Mouse (Mus musculus) layer of hippocampus, adult 18-20 months (tissue): ENCODE data around the gene Skint7. TPM values are rescaled to one million over a fixed set of nuclear protein-coding genes. Genes with fewer than 3 reads are reported as not detected.
"Not testable (repeated sequence)": the region's sequence is repeated elsewhere in the genome, so short reads cannot be mapped to it uniquely, and the experiment has no call there.

Experiments used
- DNase-seq, 2 experiments: peaks; one replicate each; pipeline ENCODE4 v3.0.0; 2022; ENCODE audit warnings: low spot score in 2 of 2
- long read RNA-seq: library from polyadenylated mRNA; stranded (forward); transcript quantifications from one replicate; pipeline ENCODE4 v2.0.0, GENCODE M21; 2021
- total RNA-seq, 2 experiments: library from RNA; stranded (reverse); gene quantifications; 2 replicates each; pipeline ENCODE4 v1.2.3; 2021

The Skint7 gene
- total RNA-seq: not detected
- long read RNA-seq: 0 reads

DNA sequence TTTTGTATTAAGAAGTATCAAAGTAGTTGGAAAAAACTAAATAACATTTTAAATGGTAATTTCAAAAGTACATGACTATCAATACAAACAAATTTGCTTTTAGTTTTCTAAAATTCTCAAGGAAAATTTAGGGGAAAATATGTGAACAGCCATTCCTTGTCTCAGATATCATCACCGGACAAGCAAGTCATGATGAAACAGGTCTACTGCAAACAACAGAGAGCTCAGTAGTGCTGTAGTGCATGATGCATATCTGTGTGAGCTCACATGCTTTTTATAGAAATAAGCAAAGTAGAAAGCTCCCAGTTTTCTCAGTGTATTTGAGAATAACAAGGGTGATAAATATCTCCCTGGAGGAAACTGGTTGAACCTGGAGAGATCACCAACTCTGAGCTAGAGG is at the start of gene Skint7:
Gene Skint7, plus strand, starts transcription at position 301 of the 400 bp plus-strand sequence.
- DNase-seq: no peak

DNA sequence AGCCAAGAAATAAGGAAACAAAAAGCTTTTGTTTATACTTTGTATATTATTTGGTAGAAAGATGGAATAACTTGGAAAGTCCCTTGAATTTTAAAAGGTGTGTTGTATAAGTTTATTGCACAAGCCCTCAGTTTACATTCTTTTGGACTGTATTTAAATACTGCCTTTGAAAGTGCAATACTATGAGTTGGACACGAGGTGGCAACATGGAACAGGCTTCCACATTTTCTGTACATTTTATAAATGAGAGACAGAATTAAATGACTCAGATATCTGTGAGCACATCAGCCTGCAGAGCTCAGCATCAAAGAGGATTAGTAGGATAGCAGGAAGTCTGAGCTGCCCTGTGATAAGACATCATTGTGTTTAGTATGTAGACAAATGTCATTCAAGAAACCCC is 11.4 kb upstream of the Skint7 start:
- peak in 1 of 2 experiments; percentile 1 for DNase-seq

DNA sequence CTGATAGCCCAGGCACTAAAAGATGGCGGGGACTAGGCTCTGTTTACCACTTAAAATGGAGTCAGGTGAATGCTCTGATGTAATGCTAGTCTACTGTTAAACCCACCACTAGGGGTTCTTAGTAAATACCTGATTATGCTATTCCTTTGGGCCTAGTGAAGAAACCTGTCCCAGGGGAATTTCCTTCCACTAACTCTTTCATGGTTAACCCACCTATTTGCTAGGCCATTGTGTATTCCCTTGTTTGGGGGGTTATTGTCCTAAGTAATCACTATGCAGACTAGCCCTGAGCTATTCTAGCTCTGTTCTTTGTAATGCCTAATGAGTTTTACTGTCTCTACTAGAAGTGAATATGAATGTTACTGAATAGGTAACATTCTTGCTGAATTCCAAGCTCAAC is 9.5 kb upstream of the Skint7 start:
- not testable (repeated sequence) for DNase-seq

DNA sequence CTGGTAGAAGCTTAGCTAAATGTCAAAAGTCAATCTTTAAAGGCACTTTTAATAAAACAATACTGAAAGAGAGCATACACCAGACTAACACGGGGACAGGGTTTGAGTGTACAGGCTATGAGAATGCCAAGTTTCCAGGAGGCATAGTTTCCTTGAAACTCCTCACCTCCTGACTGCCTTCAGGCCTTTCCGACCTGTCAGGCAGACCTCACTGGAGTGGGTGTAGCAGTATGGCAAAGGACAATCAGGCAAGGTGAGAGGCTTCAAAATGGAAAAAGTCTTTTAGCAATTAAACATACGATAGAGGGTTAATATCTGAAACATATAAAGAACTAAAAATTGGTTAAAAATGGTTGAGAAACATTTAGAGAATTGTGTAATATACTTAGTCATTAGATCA is 9.1 kb upstream of the Skint7 start:
- no peak for DNase-seq

DNA sequence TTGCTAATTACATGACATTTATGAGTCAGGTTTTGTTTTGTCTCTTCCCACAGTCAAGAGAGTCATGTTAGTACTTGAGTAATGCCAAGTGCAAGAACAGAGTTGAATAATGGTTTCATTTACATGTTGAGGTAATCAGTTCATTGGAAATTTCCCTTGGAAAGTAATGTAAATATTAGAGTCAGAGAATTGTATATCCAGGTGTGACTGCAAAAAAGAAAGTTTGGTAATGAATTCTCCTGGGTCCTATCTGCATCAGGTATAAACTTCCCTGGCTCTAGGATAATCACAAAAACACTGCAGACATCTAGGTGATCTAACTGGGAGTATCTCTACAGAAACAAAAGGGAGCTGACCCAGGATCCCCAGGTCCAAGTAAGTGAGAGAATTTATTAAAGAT is 33.2 kb downstream of the Skint7 start, which contains the start of gene Skint1:
Gene Skint1, plus strand, starts transcription at position 301 of the 400 bp plus-strand sequence.
- DNase-seq: no peak

Other genes starting within 250 kb of the Skint7 start
- gene Slc5a9, start 70.0 kb upstream of the Skint7 start, total RNA-seq: not detected
- gene Skint8, start 53.5 kb upstream of the Skint7 start, total RNA-seq: not detected
- gene Skint1, start 33.3 kb downstream of the Skint7 start, total RNA-seq: under 1 TPM in 1 of 2 experiments, not detected in 1; 0.89 TPM
- not detected for gene Skint4, start 99.1 kb downstream of the Skint7 start, total RNA-seq